ENCODE assay signal across 7 mouse cellular contexts in the genomic region with DNA sequence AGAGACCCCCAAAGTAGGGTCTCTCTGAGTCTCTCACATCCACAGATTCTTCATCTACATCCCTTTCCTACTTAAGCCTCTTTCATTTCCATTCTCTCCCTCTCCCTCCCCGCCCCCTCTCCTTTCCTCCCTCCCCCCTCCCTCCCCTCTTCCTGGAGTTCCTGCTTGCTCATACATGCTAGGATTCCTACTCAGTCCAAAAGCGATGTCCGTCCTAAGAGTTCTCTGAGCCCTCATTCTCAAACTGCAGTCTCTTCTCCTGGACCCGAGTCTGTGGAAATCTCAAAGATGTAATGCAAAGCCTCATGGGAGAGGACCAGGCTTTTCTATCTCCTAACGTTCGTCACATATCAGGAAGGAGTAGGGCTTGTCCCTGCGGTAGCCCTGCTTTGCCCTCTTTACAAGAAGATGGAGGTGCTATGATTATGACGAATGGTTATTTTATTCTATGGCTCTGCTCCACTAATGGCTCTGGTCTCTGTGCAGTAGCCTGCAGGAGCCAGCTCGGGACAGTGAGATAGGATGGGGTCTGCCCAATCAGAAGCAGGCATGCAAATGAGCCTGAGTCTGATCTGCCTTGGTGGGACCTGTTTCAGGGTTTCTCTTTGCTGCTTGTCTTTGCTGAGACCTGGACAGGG. TPM values are rescaled to one million over a fixed set of nuclear protein-coding genes. Genes with fewer than 3 reads are reported as not detected.
DNase-seq lines count a peak whose midpoint lies in the region; ATAC-seq and TF ChIP-seq lines count a peak whose summit lies in the region.

No protein-coding gene starts in this region.

- H3K9ac ChIP-seq in lung, embryonic 14.5 days: peak overlapping the region; percentile 4; the same call in 1 of the 2 replicates
- peak overlapping the region; percentile 52 for H3K9ac ChIP-seq in forebrain, embryonic 13.5 days
- H3K9ac ChIP-seq in liver, embryonic 12.5 days: no peak overlapping the region

- ATAC-seq in lung, embryonic 14.5 days (ENCODE audit: insufficient read depth): peak; percentile 96
- ATAC-seq in forebrain, embryonic 13.5 days: peak; percentile 78
- peak; percentile 88 for ATAC-seq in liver, embryonic 12.5 days

- peak; percentile 82 for DNase-seq in lung, embryonic 14.5 days
- DNase-seq in lung, postnatal 25 days (ENCODE audit: low spot score): no peak
- peak; percentile 57 for DNase-seq in c-Kit-positive CD71-negative TER-119-negative erythroid progenitor cells, embryonic 14.5 days (ENCODE audit: low read depth)
- peak; percentile 86 for DNase-seq in retina, postnatal 1 day
- no peak for DNase-seq in right cerebral cortex, postnatal 4 days

- H3K27me3 ChIP-seq in lung, embryonic 14.5 days (ENCODE audit: insufficient read depth, low read length): no peaks in the 10 kb centered on the region
- no peaks in the 10 kb centered on the region for H3K27me3 ChIP-seq in forebrain, embryonic 13.5 days
- no peaks in the 10 kb centered on the region; the same call in 1 of the 2 replicates for H3K27me3 ChIP-seq in liver, embryonic 12.5 days (replicated peaks)

- no peak for TF ChIP-seq CTCF in lung, embryonic 14.5 days (IDR thresholded peaks at IDR 0.05; ENCODE audit: low read depth)

- peak overlapping the region; percentile 4; the same call in 1 of the 2 replicates for H3K27ac ChIP-seq in lung, embryonic 14.5 days (ENCODE audit: low read depth)
- H3K27ac ChIP-seq in forebrain, embryonic 13.5 days: peak overlapping the region; percentile 31
- H3K27ac ChIP-seq in liver, embryonic 12.5 days: 0 out of 2 replicates have a peak overlapping the region, but pooled peaks have one; percentile 18

- H3K4me3 ChIP-seq in lung, embryonic 14.5 days (ENCODE audit: low read depth, low read length): peak overlapping the region; percentile 5
- peak overlapping the region; percentile 33 for H3K4me3 ChIP-seq in forebrain, embryonic 13.5 days
- H3K4me3 ChIP-seq in liver, embryonic 12.5 days: peak overlapping the region; percentile 4; the same call in 1 of the 2 replicates

- H3K4me2 ChIP-seq in lung, embryonic 14.5 days: peak overlapping the region; percentile 47
- peak overlapping the region; percentile 61 for H3K4me2 ChIP-seq in forebrain, embryonic 13.5 days
- peak overlapping the region; percentile 48 for H3K4me2 ChIP-seq in liver, embryonic 12.5 days

- peaks cover 6% of the 10 kb centered on the region for H3K4me1 ChIP-seq in lung, embryonic 14.5 days (ENCODE audit: insufficient read depth)
- H3K4me1 ChIP-seq in forebrain, embryonic 13.5 days: peaks cover 15% of the 10 kb centered on the region
- H3K4me1 ChIP-seq in liver, embryonic 12.5 days: peaks cover 31% of the 10 kb centered on the region

- no peaks in the 10 kb centered on the region for H3K9me3 ChIP-seq in lung, embryonic 14.5 days (ENCODE audit: low read depth, low read length)
- no peaks in the 10 kb centered on the region for H3K9me3 ChIP-seq in forebrain, embryonic 13.5 days (replicated peaks)
- no peaks in the 10 kb centered on the region for H3K9me3 ChIP-seq in liver, embryonic 12.5 days (replicated peaks)

- 1% methylated on average over 9 of the region's 9 CpGs for WGBS in lung, embryonic 14.5 days
- WGBS in forebrain, embryonic 13.5 days: under 1% methylated on average over 9 of the region's 9 CpGs
- WGBS in liver, embryonic 12.5 days (ENCODE audit: insufficient replicate concordance): 2% methylated on average over 9 of the region's 9 CpGs

- no peaks in the 10 kb centered on the region for H3K36me3 ChIP-seq in lung, embryonic 14.5 days (ENCODE audit: insufficient read depth)
- no peaks in the 10 kb centered on the region for H3K36me3 ChIP-seq in forebrain, embryonic 13.5 days (ENCODE audit: poor library complexity, severe bottlenecking)
- H3K36me3 ChIP-seq in liver, embryonic 12.5 days: no peaks in the 10 kb centered on the region

RNA-seq across cellular contexts. Expression of a gene that starts 7.8 kb away (rescaled TPM):
- polyA plus RNA-seq in lung, embryonic 14.5 days (2014; fragmentation: Nextera tagmentation; extraction: Ambion mirVana): 0.62 and 0.83 TPM in 2 replicates
- not detected in 2 replicates for polyA plus RNA-seq in forebrain, embryonic 13.5 days (2015; fragmentation: Nextera tagmentation; extraction: Ambion mirVana)
- 0.05 and 0.06 TPM in 2 replicates for polyA plus RNA-seq in liver, embryonic 12.5 days (2016; fragmentation: Nextera tagmentation; extraction: Ambion mirVana)

RNA-seq across cellular contexts. Expression of a gene that starts 13.4 kb away (rescaled TPM):
- polyA plus RNA-seq in lung, embryonic 14.5 days (2014; fragmentation: Nextera tagmentation; extraction: Ambion mirVana): 1.5 TPM in 2 replicates
- polyA plus RNA-seq in forebrain, embryonic 13.5 days (2015; fragmentation: Nextera tagmentation; extraction: Ambion mirVana): 1.7 and 2.2 TPM in 2 replicates
- polyA plus RNA-seq in liver, embryonic 12.5 days (2016; fragmentation: Nextera tagmentation; extraction: Ambion mirVana): 2.2 TPM in 2 replicates

RNA-seq across cellular contexts. Expression of a gene that starts 22.2 kb away (rescaled TPM):
- polyA plus RNA-seq in lung, embryonic 14.5 days (2014; fragmentation: Nextera tagmentation; extraction: Ambion mirVana): 118 and 123 TPM in 2 replicates
- polyA plus RNA-seq in forebrain, embryonic 13.5 days (2015; fragmentation: Nextera tagmentation; extraction: Ambion mirVana): 144 and 145 TPM in 2 replicates
- polyA plus RNA-seq in liver, embryonic 12.5 days (2016; fragmentation: Nextera tagmentation; extraction: Ambion mirVana): 263 and 273 TPM in 2 replicates

RNA-seq across cellular contexts. Expression of a gene that starts 29.1 kb away (rescaled TPM):
- not detected in 2 replicates for polyA plus RNA-seq in lung, embryonic 14.5 days (2014; fragmentation: Nextera tagmentation; extraction: Ambion mirVana)
- not detected in 2 replicates for polyA plus RNA-seq in forebrain, embryonic 13.5 days (2015; fragmentation: Nextera tagmentation; extraction: Ambion mirVana)
- polyA plus RNA-seq in liver, embryonic 12.5 days (2016; fragmentation: Nextera tagmentation; extraction: Ambion mirVana): not detected in 2 replicates

RNA-seq across cellular contexts. Expression of a gene that starts 36.2 kb away (rescaled TPM):
- 149 and 154 TPM in 2 replicates for polyA plus RNA-seq in lung, embryonic 14.5 days (2014; fragmentation: Nextera tagmentation; extraction: Ambion mirVana)
- polyA plus RNA-seq in forebrain, embryonic 13.5 days (2015; fragmentation: Nextera tagmentation; extraction: Ambion mirVana): 164 and 175 TPM in 2 replicates
- polyA plus RNA-seq in liver, embryonic 12.5 days (2016; fragmentation: Nextera tagmentation; extraction: Ambion mirVana): 115 and 119 TPM in 2 replicates

Comparison
In these comparisons a context has a peak if more than half of its experiments do, and no peak if none do; other contexts are left out.
1. DNase-seq: peak in lung, embryonic 14.5 days (single experiment), c-Kit-positive CD71-negative TER-119-negative erythroid progenitor cells, embryonic 14.5 days (single experiment) and retina, postnatal 1 day (single experiment); none in lung, postnatal 25 days (single experiment) and right cerebral cortex, postnatal 4 days (single experiment).
2. Peak in every context shown above with its lines, with median percentiles within 50 percentile points of each other: ATAC-seq, H3K27ac ChIP-seq, H3K4me2 ChIP-seq and H3K4me3 ChIP-seq.